Mouse (Mus musculus) neural tube, embryonic 12.5 days (tissue): ENCODE measurements around the gene Snrpa1. TPM values are rescaled to one million over a fixed set of nuclear protein-coding genes. Genes with fewer than 3 reads are reported as not detected.

Source experiments
- ATAC-seq: fragments of 200-750 bp; cut with Nextera tagmentation; 2 replicates; pipeline ENCODE4 v1.8.0; 2017; ENCODE audit warnings: low read depth, mild to moderate bottlenecking, moderate TSS enrichment, moderate library complexity; ENCODE audit not compliant: low FRiP score
- H3K27ac ChIP-seq: fragments of 300-500 bp; sonication (generic); 2 replicates; pipeline ENCODE4 v1.5.1; 2016
- H3K27me3 ChIP-seq: fragments of 300-500 bp; sonication (generic); replicated peaks from 2 replicates; pipeline ENCODE4 v1.6.1; 2016; ENCODE audit warnings: mild to moderate bottlenecking
- H3K36me3 ChIP-seq: fragments of 300-500 bp; sonication (generic); 2 replicates; pipeline ENCODE4 v1.6.1; 2016; ENCODE audit warnings: mild to moderate bottlenecking
- H3K4me1 ChIP-seq: fragments of 300-500 bp; sonication (generic); 2 replicates; pipeline ENCODE4 v1.6.1; 2016
- H3K4me2 ChIP-seq: fragments of 300-500 bp; sonication (generic); replicated peaks from 2 replicates; pipeline ENCODE4 v1.6.1; 2016; ENCODE audit warnings: mild to moderate bottlenecking
- H3K4me3 ChIP-seq: fragments of 300-500 bp; sonication (generic); 2 replicates; pipeline ENCODE4 v1.5.1; 2016
- H3K9ac ChIP-seq: fragments of 300-500 bp; sonication (generic); 2 replicates; pipeline ENCODE4 v1.6.1; 2016; ENCODE audit warnings: mild to moderate bottlenecking
- H3K9me3 ChIP-seq: fragments of 300-500 bp; sonication (generic); 2 replicates; pipeline ENCODE4 v1.6.1; 2016; ENCODE audit warnings: mild to moderate bottlenecking
- WGBS: fragments of 180-500 bp; shearing (Covaris S2); methylation state at CpG from one replicate; pipeline ENCODE4 v1.1.7; 2016; 5-methylcytosine and 5-hydroxymethylcytosine counted together
- polyA plus RNA-seq: library from polyadenylated mRNA; unstranded; fragments of >200 nt; fragmentation: Nextera tagmentation; extraction: Ambion mirVana; gene quantifications from 2 replicates; pipeline ENCODE4 v1.2.1, GENCODE M21; 2016

Snrpa1 gene
- polyA plus RNA-seq, 1 experiment from 2014 or later: 177 TPM

DNA sequence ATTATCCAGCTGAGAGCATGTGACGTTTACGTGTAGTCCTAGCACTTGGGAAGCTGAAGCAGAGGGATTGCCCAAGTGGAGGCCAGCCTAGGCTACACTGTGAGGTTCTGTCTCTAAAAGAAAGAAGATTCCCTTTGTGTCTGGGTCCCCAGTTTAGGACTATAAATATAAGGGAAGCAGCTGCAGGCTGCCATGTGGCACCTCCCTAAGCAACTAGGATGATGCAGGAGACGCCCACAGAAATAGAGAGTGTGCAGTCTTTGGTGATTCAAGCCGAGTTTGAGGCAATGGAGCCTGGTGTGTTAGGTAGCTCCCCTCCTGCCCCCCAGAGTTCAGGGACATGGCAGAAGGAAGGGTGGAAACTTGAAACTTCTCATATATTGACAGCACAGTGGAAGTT lies 28.8 kb downstream of the Snrpa1 start:
- 82% methylated on average over 4 of the region's 4 CpGs for WGBS
- ATAC-seq: no peak
- Histone ChIP-seq H3K4me1 (no peaks in the 10 kb centered on the region), H3K4me3 (no peak overlapping the region), H3K9ac (no peak overlapping the region), H3K4me2 (no peak overlapping the region), H3K9me3 (no peaks in the 10 kb centered on the region), H3K36me3 (peaks cover 84% of the 10 kb centered on the region), H3K27ac (no peak overlapping the region), H3K27me3 (no peaks in the 10 kb centered on the region)

DNA sequence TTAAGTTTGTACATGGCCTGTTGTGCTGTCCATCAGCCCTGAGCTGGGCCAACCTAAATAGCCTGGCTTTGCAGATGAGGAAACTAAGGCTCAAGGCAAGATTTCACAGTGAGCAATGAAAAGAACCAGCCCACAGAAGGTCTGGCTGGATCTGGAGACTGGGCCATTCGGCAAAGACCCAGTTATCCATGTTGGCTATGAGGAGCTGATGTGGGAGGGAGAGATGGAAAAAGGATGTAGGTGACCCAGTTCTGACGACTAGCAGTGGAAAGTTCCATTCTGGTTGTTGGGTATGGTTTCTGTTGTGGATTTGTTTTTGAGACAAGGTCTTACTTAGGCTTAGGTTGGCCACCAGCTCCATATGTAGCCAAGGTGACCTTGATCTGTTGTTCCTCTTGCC lies 29.3 kb downstream of the Snrpa1 start:
- no peaks in the 10 kb centered on the region for H3K4me1 ChIP-seq
- no peaks in the 10 kb centered on the region for H3K27me3 ChIP-seq
- peaks cover 81% of the 10 kb centered on the region for H3K36me3 ChIP-seq
- H3K27ac ChIP-seq: no peak overlapping the region
- H3K9me3 ChIP-seq: no peaks in the 10 kb centered on the region
- no peak for ATAC-seq
- H3K4me2 ChIP-seq: no peak overlapping the region
- H3K4me3 ChIP-seq: no peak overlapping the region
- H3K9ac ChIP-seq: no peak overlapping the region
- WGBS: 96% methylated on average over 2 of the region's 2 CpGs

DNA sequence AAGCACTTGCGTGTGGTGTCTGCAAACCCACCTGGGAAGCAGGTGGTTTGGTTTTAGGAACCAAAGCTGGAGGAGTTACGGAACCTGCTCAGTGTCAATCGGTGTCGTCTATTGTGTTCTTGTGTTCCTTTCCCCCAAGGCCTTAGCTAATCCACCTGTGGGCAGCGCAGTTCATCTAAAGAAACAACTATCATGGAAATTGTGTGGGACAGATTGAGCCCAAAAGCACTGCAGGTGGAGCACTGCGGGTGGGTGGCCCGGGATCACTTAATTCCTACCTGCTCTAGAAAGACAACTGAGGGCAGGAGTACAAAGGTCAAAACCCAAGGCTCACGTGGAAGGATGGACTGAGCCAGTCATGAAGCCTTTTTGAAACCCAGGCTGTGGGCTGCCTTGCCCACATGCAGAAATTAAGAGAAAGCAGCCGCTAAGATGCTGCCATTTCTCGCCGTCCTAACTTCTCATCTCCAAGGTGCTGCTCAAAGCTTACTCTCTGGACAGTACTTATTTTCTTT lies 31.9 kb downstream of the Snrpa1 start:
- Histone ChIP-seq H3K4me1 (no peaks in the 10 kb centered on the region), H3K27me3 (no peaks in the 10 kb centered on the region), H3K9ac (no peak overlapping the region), H3K4me2 (no peak overlapping the region), H3K4me3 (no peak overlapping the region), H3K27ac (no peak overlapping the region), H3K9me3 (no peaks in the 10 kb centered on the region), H3K36me3 (peaks cover 58% of the 10 kb centered on the region)
- WGBS: 88% methylated on average over 11 of the region's 11 CpGs
- ATAC-seq: no peak

DNA sequence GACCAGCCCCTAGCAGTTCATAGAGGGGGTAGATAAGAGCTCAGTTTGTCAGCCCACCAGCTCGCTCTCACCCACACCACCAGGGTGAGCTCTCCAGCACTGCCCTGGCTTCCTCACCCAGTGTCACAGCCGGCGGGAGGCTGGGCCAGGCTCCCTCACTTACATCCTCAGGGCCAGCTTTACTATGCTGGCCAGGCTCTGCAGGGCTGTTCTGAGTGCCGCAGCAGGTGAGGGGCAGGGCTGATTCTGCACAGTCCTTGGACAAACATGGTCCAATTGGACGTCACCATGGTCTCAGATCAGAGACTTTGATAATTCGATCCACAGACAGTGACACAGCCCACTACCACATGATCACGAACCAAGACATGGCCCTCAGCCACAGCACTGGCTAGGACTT lies 32.8 kb downstream of the Snrpa1 start:
- no peaks in the 10 kb centered on the region for H3K27me3 ChIP-seq
- no peak for ATAC-seq
- H3K4me1 ChIP-seq: no peaks in the 10 kb centered on the region
- no peak overlapping the region for H3K4me2 ChIP-seq
- H3K9me3 ChIP-seq: no peaks in the 10 kb centered on the region
- no peak overlapping the region for H3K27ac ChIP-seq
- peaks cover 49% of the 10 kb centered on the region for H3K36me3 ChIP-seq
- 88% methylated on average over 7 of the region's 7 CpGs for WGBS
- no peak overlapping the region for H3K9ac ChIP-seq
- H3K4me3 ChIP-seq: no peak overlapping the region

GRCm38 (mm10) chr7:66092656-66093055 lies 33.9 kb downstream of the Snrpa1 start:
- Histone ChIP-seq H3K36me3 (peaks cover 38% of the 10 kb centered on the region), H3K4me2 (no peak overlapping the region), H3K4me3 (no peak overlapping the region), H3K27ac (no peak overlapping the region), H3K27me3 (no peaks in the 10 kb centered on the region), H3K4me1 (no peaks in the 10 kb centered on the region), H3K9me3 (no peaks in the 10 kb centered on the region), H3K9ac (no peak overlapping the region)
- no peak for ATAC-seq
- 90% methylated on average over 8 of the region's 8 CpGs for WGBS

DNA sequence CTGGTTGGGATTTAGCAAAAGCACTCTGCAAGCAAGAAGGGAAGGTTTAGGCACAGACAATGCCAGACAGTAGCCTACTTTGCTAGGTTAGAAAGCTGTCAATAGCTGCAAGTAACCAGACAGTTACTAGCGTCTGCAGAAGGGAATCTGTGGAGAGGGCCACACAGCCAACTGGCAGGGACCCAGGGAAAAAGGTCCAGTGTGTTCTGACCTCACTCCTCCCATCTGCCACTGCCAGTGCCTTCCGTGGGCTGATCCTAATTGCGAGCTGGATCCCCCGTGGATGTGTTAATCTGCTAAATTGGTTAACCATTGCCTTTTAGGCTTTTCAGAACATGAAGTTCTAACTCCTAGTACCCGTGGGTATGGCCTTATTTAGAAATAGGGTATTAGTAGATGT lies 35.3 kb downstream of the Snrpa1 start:
- peaks cover 25% of the 10 kb centered on the region for H3K36me3 ChIP-seq
- WGBS: 85% methylated on average over 5 of the region's 5 CpGs
- no peaks in the 10 kb centered on the region for H3K9me3 ChIP-seq
- H3K4me1 ChIP-seq: no peaks in the 10 kb centered on the region
- H3K9ac ChIP-seq: no peak overlapping the region
- H3K27me3 ChIP-seq: no peaks in the 10 kb centered on the region
- no peak overlapping the region for H3K27ac ChIP-seq
- no peak overlapping the region for H3K4me3 ChIP-seq
- H3K4me2 ChIP-seq: no peak overlapping the region
- no peak for ATAC-seq

DNA sequence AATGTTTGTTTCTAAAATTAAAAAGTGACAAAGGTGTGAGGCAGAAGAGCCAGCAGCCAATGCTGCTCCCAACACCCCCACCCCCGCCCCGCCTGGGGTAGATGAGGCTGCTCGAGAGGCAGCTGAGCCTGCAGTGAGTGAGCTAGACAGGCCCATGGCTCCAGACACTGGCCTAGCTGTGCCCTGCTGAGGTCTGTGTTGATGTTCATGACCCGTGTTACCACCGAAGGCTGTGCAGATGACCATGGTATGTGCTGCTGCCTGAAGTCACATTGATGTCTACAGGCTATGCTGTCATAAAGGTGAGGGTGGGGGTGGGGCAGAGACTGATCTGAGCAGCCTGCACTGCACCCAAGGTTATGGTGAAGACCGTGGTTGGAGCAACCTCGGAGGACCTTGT lies 40.0 kb downstream of the Snrpa1 start:
- 82% methylated on average over 7 of the region's 7 CpGs for WGBS
- ATAC-seq: no peak
- H3K4me2 ChIP-seq: no peak overlapping the region
- no peak overlapping the region for H3K4me3 ChIP-seq
- H3K4me1 ChIP-seq: no peaks in the 10 kb centered on the region
- no peak overlapping the region for H3K27ac ChIP-seq
- no peak overlapping the region for H3K9ac ChIP-seq
- H3K9me3 ChIP-seq: no peaks in the 10 kb centered on the region
- no peaks in the 10 kb centered on the region for H3K27me3 ChIP-seq
- H3K36me3 ChIP-seq: no peaks in the 10 kb centered on the region

- H3K27me3 ChIP-seq: no peaks in the 10 kb centered on the region
- H3K4me1 ChIP-seq: no peaks in the 10 kb centered on the region
- no peak overlapping the region for H3K4me2 ChIP-seq
- H3K4me3 ChIP-seq: no peak overlapping the region
- no peaks in the 10 kb centered on the region for H3K36me3 ChIP-seq
- 8% methylated on average over 4 of the region's 4 CpGs for WGBS
- no peak for ATAC-seq
- no peak overlapping the region for H3K9ac ChIP-seq
- no peak overlapping the region for H3K27ac ChIP-seq
- H3K9me3 ChIP-seq: no peaks in the 10 kb centered on the region
Observed at GRCm38 (mm10) chr7:66101866-66102265, 43.1 kb downstream of the Snrpa1 start.

- Histone ChIP-seq H3K4me2 (no peak overlapping the region), H3K4me1 (peaks cover 4% of the 10 kb centered on the region; the same call in 1 of the 2 replicates), H3K27ac (no peak overlapping the region), H3K9ac (no peak overlapping the region), H3K9me3 (no peaks in the 10 kb centered on the region), H3K4me3 (no peak overlapping the region), H3K36me3 (no peaks in the 10 kb centered on the region), H3K27me3 (no peaks in the 10 kb centered on the region)
- no peak for ATAC-seq
- WGBS: 88% methylated on average over 5 of the region's 5 CpGs
Observed at GRCm38 (mm10) chr7:66104531-66104930, 45.7 kb downstream of the Snrpa1 start.

DNA sequence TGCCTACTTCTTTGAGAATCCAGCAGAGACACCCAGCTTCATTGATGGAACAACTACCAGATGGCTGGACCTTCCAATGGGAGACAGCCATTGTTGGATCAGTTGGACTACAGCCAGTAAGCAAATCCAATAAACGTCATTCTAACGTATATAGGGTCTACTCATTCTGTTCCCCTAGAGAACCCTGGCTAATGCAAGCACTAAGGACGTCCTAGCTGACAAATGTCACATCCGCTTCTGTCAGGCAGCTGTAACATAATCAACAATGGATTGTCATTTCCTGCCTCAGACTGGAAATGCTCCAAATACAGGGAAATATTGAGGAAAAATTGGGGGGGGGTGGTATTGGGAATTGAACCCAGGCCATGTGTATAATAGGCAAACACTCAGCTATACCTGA lies 47.0 kb downstream of the Snrpa1 start:
- no peak overlapping the region for H3K27ac ChIP-seq
- H3K4me1 ChIP-seq: peaks cover 6% of the 10 kb centered on the region; the same call in 1 of the 2 replicates
- H3K4me3 ChIP-seq: no peak overlapping the region
- H3K36me3 ChIP-seq: no peaks in the 10 kb centered on the region
- no peaks in the 10 kb centered on the region for H3K27me3 ChIP-seq
- 65% methylated on average over 4 of the region's 4 CpGs for WGBS
- H3K9ac ChIP-seq: no peak overlapping the region
- no peak overlapping the region for H3K4me2 ChIP-seq
- no peak for ATAC-seq
- H3K9me3 ChIP-seq: no peaks in the 10 kb centered on the region

GRCm38 (mm10) chr7:66106581-66107056 lies 47.8 kb downstream of the Snrpa1 start:
- H3K4me2 ChIP-seq: no peak overlapping the region
- 81% methylated on average over 7 of the region's 7 CpGs for WGBS
- H3K27me3 ChIP-seq: no peaks in the 10 kb centered on the region
- peaks cover 12% of the 10 kb centered on the region for H3K4me1 ChIP-seq
- H3K4me3 ChIP-seq: no peak overlapping the region
- no peak overlapping the region for H3K27ac ChIP-seq
- no peaks in the 10 kb centered on the region for H3K36me3 ChIP-seq
- no peak overlapping the region for H3K9ac ChIP-seq
- no peaks in the 10 kb centered on the region for H3K9me3 ChIP-seq
- no peak for ATAC-seq

DNA sequence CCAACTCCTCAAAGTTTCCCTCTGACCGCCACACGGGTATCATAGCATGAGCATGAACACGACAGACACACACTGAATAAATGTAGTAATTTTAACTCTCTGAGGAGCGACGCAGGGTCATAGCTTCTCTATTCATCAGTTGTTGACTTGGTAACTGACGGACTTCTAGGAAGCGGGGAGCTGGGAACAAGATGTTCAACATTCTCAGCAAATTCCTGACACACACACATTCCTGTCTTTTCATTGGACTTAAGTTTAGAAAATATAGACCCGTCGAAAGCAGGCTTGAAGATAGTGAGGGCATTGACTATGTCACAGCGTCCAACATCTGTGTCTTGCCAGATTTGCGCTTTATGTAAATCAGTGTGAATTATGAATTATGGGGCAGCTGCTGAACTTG lies 48.4 kb downstream of the Snrpa1 start:
- WGBS: 81% methylated on average over 11 of the region's 11 CpGs

GRCm38 (mm10) chr7:66107930-66108329 lies 49.1 kb downstream of the Snrpa1 start:
- H3K9ac ChIP-seq: no peak overlapping the region
- WGBS: 11% methylated on average over 7 of the region's 7 CpGs
- no peak overlapping the region for H3K4me3 ChIP-seq
- H3K4me1 ChIP-seq: peaks cover 21% of the 10 kb centered on the region
- no peaks in the 10 kb centered on the region for H3K9me3 ChIP-seq
- no peaks in the 10 kb centered on the region for H3K27me3 ChIP-seq
- no peak overlapping the region for H3K4me2 ChIP-seq
- H3K27ac ChIP-seq: no peak overlapping the region
- ATAC-seq: no peak
- H3K36me3 ChIP-seq: no peaks in the 10 kb centered on the region

More for the DNA sequence above, 48.4 kb downstream of the Snrpa1 start:
- Histone ChIP-seq H3K9me3 (no peaks in the 10 kb centered on the region), H3K27ac (no peak overlapping the region), H3K4me2 (no peak overlapping the region), H3K4me1 (peaks cover 17% of the 10 kb centered on the region), H3K36me3 (no peaks in the 10 kb centered on the region), H3K27me3 (no peaks in the 10 kb centered on the region), H3K9ac (no peak overlapping the region), H3K4me3 (no peak overlapping the region)
- ATAC-seq: no peak
